Mouse (Mus musculus) liver, embryonic 16.5 days (tissue): ENCODE data around the gene Zyx. TPM values are rescaled to one million over a fixed set of nuclear protein-coding genes. Genes with fewer than 3 reads are reported as not detected.

ENCODE experiments used
- ATAC-seq: fragments of 200-750 bp; cut with Nextera tagmentation; 2 replicates; pipeline ENCODE4 v1.8.0; 2017; ENCODE audit warnings: low read depth, mild to moderate bottlenecking, moderate number of reproducible peaks, moderate library complexity
- H3K27ac ChIP-seq: fragments of 300-500 bp; sonication (generic); 2 replicates; pipeline ENCODE4 v1.5.1; 2014; ENCODE audit warnings: mild to moderate bottlenecking, low read length
- H3K27me3 ChIP-seq: fragments of 300-500 bp; sonication (generic); 2 replicates; pipeline ENCODE4 v1.6.1; 2014; ENCODE audit warnings: low read depth, low read length, mixed read lengths; ENCODE audit not compliant: control insufficient read depth, insufficient read depth
- H3K36me3 ChIP-seq: fragments of 300-500 bp; sonication (generic); 2 replicates; pipeline ENCODE4 v1.6.1; 2014; ENCODE audit warnings: mild to moderate bottlenecking; ENCODE audit not compliant: control insufficient read depth, insufficient read depth
- H3K4me1 ChIP-seq: fragments of 300-500 bp; sonication (generic); 2 replicates; pipeline ENCODE4 v1.6.1; 2014; ENCODE audit warnings: low read depth, low read length, mixed read lengths; ENCODE audit not compliant: control insufficient read depth
- H3K4me2 ChIP-seq: fragments of 300-500 bp; sonication (generic); 2 replicates; pipeline ENCODE4 v1.6.1; 2014; ENCODE audit warnings: low read depth, low read length, mixed read lengths
- H3K4me3 ChIP-seq: fragments of 300-500 bp; sonication (generic); 2 replicates; pipeline ENCODE4 v1.5.1; 2014; ENCODE audit warnings: low read depth, mild to moderate bottlenecking, low read length
- H3K9ac ChIP-seq: fragments of 300-500 bp; sonication (generic); 2 replicates; pipeline ENCODE4 v1.6.1; 2014; ENCODE audit warnings: low read depth, low read length
- H3K9me3 ChIP-seq: fragments of 300-500 bp; sonication (generic); replicated peaks from 2 replicates; pipeline ENCODE4 v1.6.1; 2016; ENCODE audit warnings: low read length; ENCODE audit not compliant: control insufficient read depth
- WGBS: fragments of 180-500 bp; shearing (Covaris S2); extraction: QIAGEN DNeasy Blood & Tissue Kit; methylation state at CpG from one replicate; pipeline ENCODE4 v1.1.7; 2014; ENCODE audit not compliant: insufficient replicate concordance; 5-methylcytosine and 5-hydroxymethylcytosine counted together
- polyA plus RNA-seq: library from polyadenylated mRNA; unstranded; fragments of >200 nt; fragmentation: Nextera tagmentation; extraction: Ambion mirVana; gene quantifications from 2 replicates; pipeline ENCODE4 v1.2.1, GENCODE M21; 2015

Gene Zyx
- polyA plus RNA-seq: 35.2 and 43.2 TPM in 2 replicates

- no peaks in the 10 kb centered on the region; the same call in 1 of the 2 replicates for H3K27me3 ChIP-seq
Observed at GRCm38 (mm10) chr6:42349426-42350020, at the start of gene Zyx. TSS of gene Zyx (plus strand) at chr6:42349630.

GRCm38 (mm10) chr6:42309816-42310378 lies 39.5 kb upstream of the Zyx start:
- no peak overlapping the region for H3K9ac ChIP-seq
- no peaks in the 10 kb centered on the region for H3K36me3 ChIP-seq
- no peaks in the 10 kb centered on the region for H3K4me1 ChIP-seq
- WGBS: 38% methylated on average over 8 of the region's 8 CpGs
- H3K9me3 ChIP-seq: no peaks in the 10 kb centered on the region
- H3K4me3 ChIP-seq: no peak overlapping the region
- H3K4me2 ChIP-seq: no peak overlapping the region
- H3K27me3 ChIP-seq: no peaks in the 10 kb centered on the region
- H3K27ac ChIP-seq: no peak overlapping the region
- ATAC-seq: no peak

More at GRCm38 (mm10) chr6:42349426-42350020, at the start of gene Zyx:
- ATAC-seq: peak; percentile 90
- peak within 1 kb of the TSS; percentile 72 for H3K4me3 ChIP-seq
- H3K36me3 ChIP-seq: no peaks in the 10 kb centered on the region
- 1% methylated on average over 32 of the region's 36 CpGs for WGBS
- peak within 1 kb of the TSS; percentile 88 for H3K27ac ChIP-seq
- no peaks in the 10 kb centered on the region for H3K9me3 ChIP-seq
- peaks cover 23% of the 10 kb centered on the region for H3K4me1 ChIP-seq
- H3K9ac ChIP-seq: peak within 1 kb of the TSS; percentile 71
- H3K4me2 ChIP-seq: peak within 1 kb of the TSS; percentile 66

- no peak for ATAC-seq
- Histone ChIP-seq H3K9ac (no peak overlapping the region), H3K27ac (no peak overlapping the region), H3K9me3 (no peaks in the 10 kb centered on the region), H3K27me3 (no peaks in the 10 kb centered on the region), H3K4me2 (no peak overlapping the region), H3K4me1 (no peaks in the 10 kb centered on the region), H3K36me3 (no peaks in the 10 kb centered on the region), H3K4me3 (no peak overlapping the region)
- 46% methylated on average over 2 of the region's 2 CpGs for WGBS
Observed at GRCm38 (mm10) chr6:42310427-42311053, 38.9 kb upstream of the Zyx start.

GRCm38 (mm10) chr6:42318293-42318692 lies 31.1 kb upstream of the Zyx start:
- Histone ChIP-seq H3K4me1 (no peaks in the 10 kb centered on the region), H3K27me3 (peaks cover 25% of the 10 kb centered on the region)
- no peak for ATAC-seq

DNA sequence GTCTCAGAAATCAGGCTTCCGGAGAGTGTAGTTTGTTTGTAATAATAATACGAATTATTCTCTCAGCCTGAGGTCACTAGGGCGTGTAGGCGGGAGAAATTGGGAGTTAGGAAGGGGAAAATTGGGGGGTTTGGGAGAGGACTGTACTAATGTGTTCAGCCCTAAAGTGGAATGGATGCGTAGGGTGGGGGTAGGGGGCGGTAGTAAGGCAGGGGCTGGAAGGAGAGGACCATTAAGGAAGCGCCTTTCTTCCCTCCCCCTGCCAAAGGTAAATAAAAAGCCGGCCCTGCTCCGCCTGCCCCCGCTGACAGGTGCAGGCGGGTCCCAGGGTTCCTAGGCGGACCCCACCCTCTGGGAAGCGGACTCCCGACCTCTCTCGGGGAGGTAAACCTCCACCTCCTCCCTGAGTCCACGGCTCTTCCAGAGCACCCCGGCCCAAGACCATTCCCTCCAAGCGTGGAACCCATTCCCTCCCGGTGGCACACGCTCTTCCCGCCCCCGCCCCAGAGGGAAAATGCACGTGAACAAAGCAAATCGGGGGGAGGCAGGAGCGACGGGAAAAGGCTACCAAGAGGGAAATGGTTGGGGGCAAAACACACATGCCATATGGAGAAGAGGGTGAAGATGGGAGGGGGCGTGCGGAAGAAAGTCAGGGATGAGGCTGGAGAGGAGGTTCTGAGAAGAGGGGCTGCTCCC lies 25.9 kb upstream of the Zyx start:
- 4% methylated on average over 26 of the region's 28 CpGs for WGBS
- H3K9me3 ChIP-seq: no peaks in the 10 kb centered on the region
- ATAC-seq: 0 out of 2 replicates have a peak, but pooled peaks have one; percentile 19
- H3K27me3 ChIP-seq: peaks cover 53% of the 10 kb centered on the region
- H3K4me3 ChIP-seq: no peak overlapping the region
- no peak overlapping the region for H3K9ac ChIP-seq
- no peaks in the 10 kb centered on the region for H3K36me3 ChIP-seq
- no peaks in the 10 kb centered on the region; the same call in 1 of the 2 replicates for H3K4me1 ChIP-seq
- no peak overlapping the region for H3K4me2 ChIP-seq
- H3K27ac ChIP-seq: no peak overlapping the region

More at GRCm38 (mm10) chr6:42318293-42318692, 31.1 kb upstream of the Zyx start:
- no peak overlapping the region for H3K27ac ChIP-seq
- no peak overlapping the region for H3K9ac ChIP-seq
- 50% methylated on average over 4 of the region's 4 CpGs for WGBS
- H3K4me2 ChIP-seq: no peak overlapping the region
- no peak overlapping the region for H3K4me3 ChIP-seq
- no peaks in the 10 kb centered on the region for H3K36me3 ChIP-seq
- H3K9me3 ChIP-seq: no peaks in the 10 kb centered on the region

GRCm38 (mm10) chr6:42324067-42324481 lies 25.4 kb upstream of the Zyx start:
- peaks cover 53% of the 10 kb centered on the region for H3K27me3 ChIP-seq
- under 1% methylated on average over 20 of the region's 32 CpGs for WGBS

GRCm38 (mm10) chr6:42324482-42325267 lies 24.8 kb upstream of the Zyx start, which contains the start of gene Fam131b:
TSS of gene Fam131b (minus strand) at chr6:42324643.
- no peaks in the 10 kb centered on the region; the same call in 1 of the 2 replicates for H3K4me1 ChIP-seq
- H3K36me3 ChIP-seq: no peaks in the 10 kb centered on the region
- no peak within 1 kb of the TSS for H3K9ac ChIP-seq
- H3K9me3 ChIP-seq: no peaks in the 10 kb centered on the region
- peaks cover 53% of the 10 kb centered on the region for H3K27me3 ChIP-seq
- peak within 1 kb of the TSS; percentile 45 for H3K4me3 ChIP-seq
- peak within 1 kb of the TSS; percentile 53 for H3K4me2 ChIP-seq
- WGBS: under 1% methylated on average over 53 of the region's 68 CpGs
- no peak within 1 kb of the TSS for H3K27ac ChIP-seq
- ATAC-seq: no peak

More at GRCm38 (mm10) chr6:42324067-42324481, 25.4 kb upstream of the Zyx start:
- Histone ChIP-seq H3K4me3 (peak overlapping the region; percentile 45), H3K9me3 (no peaks in the 10 kb centered on the region), H3K4me2 (peak overlapping the region; percentile 53), H3K27ac (no peak overlapping the region), H3K4me1 (no peaks in the 10 kb centered on the region; the same call in 1 of the 2 replicates), H3K36me3 (no peaks in the 10 kb centered on the region), H3K9ac (no peak overlapping the region)
- no peak for ATAC-seq

- no peak overlapping the region for H3K9ac ChIP-seq
- H3K4me3 ChIP-seq: peak overlapping the region; percentile 45; the same call in 1 of the 2 replicates
- peaks cover 53% of the 10 kb centered on the region for H3K27me3 ChIP-seq
- H3K27ac ChIP-seq: no peak overlapping the region
- ATAC-seq: no peak
- no peaks in the 10 kb centered on the region for H3K9me3 ChIP-seq
- no peaks in the 10 kb centered on the region for H3K36me3 ChIP-seq
- 4% methylated on average over 7 of the region's 7 CpGs for WGBS
- H3K4me1 ChIP-seq: no peaks in the 10 kb centered on the region; the same call in 1 of the 2 replicates
- peak overlapping the region; percentile 53; the same call in 1 of the 2 replicates for H3K4me2 ChIP-seq
Observed at GRCm38 (mm10) chr6:42325268-42325609, 24.2 kb upstream of the Zyx start.
